Mouse (Mus musculus) neural tube, embryonic 11.5 days (tissue): Measurements from ENCODE around the gene Sgsm2. TPM values are rescaled to one million over a fixed set of nuclear protein-coding genes. Genes with fewer than 3 reads are reported as not detected.
A peak's percentile ranks its signal among the peaks of the same experiment; 100 is the strongest.

Source experiments
- ATAC-seq: fragments of 200-750 bp; cut with Nextera tagmentation; 2 replicates; pipeline ENCODE4 v1.8.0; 2017; ENCODE audit warnings: moderate number of reproducible peaks, mild to moderate bottlenecking, moderate TSS enrichment, moderate library complexity; ENCODE audit not compliant: insufficient read depth, low FRiP score, low TSS enrichment
- DNase-seq: peaks from one replicate; pipeline ENCODE4 v3.0.0-alpha.2; 2015; ENCODE audit warnings: low spot score
- H3K27ac ChIP-seq: fragments of 300-500 bp; sonication (generic); 2 replicates; pipeline ENCODE4 v1.5.1; 2014; ENCODE audit warnings: low read depth, mild to moderate bottlenecking, low read length
- H3K27me3 ChIP-seq: fragments of 300-500 bp; sonication (generic); 2 replicates; pipeline ENCODE4 v1.6.1; 2014; ENCODE audit warnings: mild to moderate bottlenecking, low read length, mixed read lengths; ENCODE audit not compliant: control insufficient read depth, insufficient read depth
- H3K36me3 ChIP-seq: fragments of 300-500 bp; sonication (generic); 2 replicates; pipeline ENCODE4 v1.6.1; 2014; ENCODE audit warnings: mild to moderate bottlenecking, low read length, moderate library complexity, mixed read lengths; ENCODE audit not compliant: control insufficient read depth, insufficient read depth
- H3K4me1 ChIP-seq: fragments of 300-500 bp; sonication (generic); 2 replicates; pipeline ENCODE4 v1.6.1; 2014; ENCODE audit warnings: low read length, mixed read lengths; ENCODE audit not compliant: control insufficient read depth, insufficient read depth
- H3K4me2 ChIP-seq: fragments of 300-500 bp; sonication (generic); 2 replicates; pipeline ENCODE4 v1.6.1; 2014; ENCODE audit warnings: low read depth, mild to moderate bottlenecking, moderate library complexity
- H3K4me3 ChIP-seq: fragments of 300-500 bp; sonication (generic); 2 replicates; pipeline ENCODE4 v1.5.1; 2014; ENCODE audit warnings: low read depth, low read length
- H3K9ac ChIP-seq: fragments of 300-500 bp; sonication (generic); 2 replicates; pipeline ENCODE4 v1.6.1; 2014; ENCODE audit warnings: mild to moderate bottlenecking, low read length
- H3K9me3 ChIP-seq: fragments of 300-500 bp; sonication (generic); 2 replicates; pipeline ENCODE4 v1.6.1; 2016; ENCODE audit warnings: low read length; ENCODE audit not compliant: control insufficient read depth
- WGBS: fragments of 180-500 bp; shearing (Covaris S2); extraction: QIAGEN DNeasy Blood & Tissue Kit; methylation state at CpG from one replicate; pipeline ENCODE4 v1.1.7; 2014; 5-methylcytosine and 5-hydroxymethylcytosine counted together
- polyA plus RNA-seq: library from polyadenylated mRNA; unstranded; fragments of >200 nt; fragmentation: Nextera tagmentation; extraction: Ambion mirVana; gene quantifications from 2 replicates; pipeline ENCODE4 v1.2.1, GENCODE M21; 2014

The Sgsm2 gene
- polyA plus RNA-seq, 1 experiment from 2014 or later = 7.9 TPM

DNA sequence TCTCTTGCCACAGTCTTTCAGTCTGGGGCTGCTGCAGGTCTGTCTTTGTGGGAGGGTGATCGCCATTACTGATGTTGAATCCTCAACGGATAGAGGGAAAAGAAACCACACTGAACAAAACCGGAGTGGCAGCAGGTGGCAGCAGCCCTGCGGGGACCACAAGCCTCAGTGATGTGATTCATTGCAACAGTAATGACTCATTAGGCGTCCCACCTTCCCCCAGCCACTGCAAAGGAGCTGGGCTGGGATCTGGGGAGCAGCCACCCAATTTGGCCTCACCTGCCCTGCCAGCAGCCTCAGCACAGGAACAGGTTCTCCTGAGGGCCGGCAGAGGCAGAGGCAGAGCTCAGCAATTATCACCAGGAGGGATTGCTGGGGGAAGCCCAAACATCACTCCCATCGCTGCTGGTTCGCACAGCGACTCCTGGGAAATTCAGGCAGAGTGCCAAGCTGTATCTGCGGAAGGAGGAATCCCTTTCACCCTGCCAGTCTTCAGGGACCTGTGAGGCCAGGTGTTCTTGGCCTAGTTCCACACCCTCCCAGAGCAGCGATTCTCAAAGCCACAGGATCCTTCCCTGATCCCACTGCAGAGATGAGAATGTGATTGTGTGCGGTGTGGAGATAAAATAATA, 25.8 kb downstream of the Sgsm2 start:
- WGBS = 32% methylated on average over 12 of the region's 12 CpGs
- DNase-seq = no peak
- Histone ChIP-seq H3K36me3 (no peaks in the 10 kb centered on the region), H3K4me2 (no peak overlapping the region), H3K4me3 (no peak overlapping the region), H3K9ac (no peak overlapping the region), H3K27ac (no peak overlapping the region), H3K9me3 (no peaks in the 10 kb centered on the region), H3K27me3 (no peaks in the 10 kb centered on the region), H3K4me1 (peaks cover under 1% of the 10 kb centered on the region)
- no peak for ATAC-seq

DNA sequence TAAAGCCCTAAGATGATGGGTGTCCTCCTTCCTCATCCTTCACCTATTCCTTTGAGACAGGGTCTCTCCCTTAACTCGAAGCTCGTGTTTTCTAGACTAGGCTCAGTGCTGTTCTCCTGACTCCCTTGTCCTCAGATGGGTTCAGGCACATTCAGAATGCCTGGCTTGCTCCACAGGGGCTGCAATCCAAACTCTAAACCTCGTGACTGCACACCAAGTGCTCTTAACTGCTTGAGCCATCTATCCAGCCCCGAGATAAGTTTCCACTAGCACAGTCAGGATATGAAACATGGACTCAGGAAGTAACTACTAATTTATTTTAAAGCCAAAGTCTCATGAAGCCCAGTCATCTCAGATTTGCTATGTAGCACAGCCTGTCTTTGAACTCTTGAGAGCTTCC, 26.3 kb downstream of the Sgsm2 start:
- ATAC-seq (no peak), DNase-seq (no peak)
- no peaks in the 10 kb centered on the region for H3K9me3 ChIP-seq
- H3K27ac ChIP-seq = no peak overlapping the region
- H3K4me3 ChIP-seq = no peak overlapping the region
- WGBS = 77% methylated on average over 4 of the region's 4 CpGs
- H3K9ac ChIP-seq = no peak overlapping the region
- H3K4me2 ChIP-seq = no peak overlapping the region
- H3K27me3 ChIP-seq = no peaks in the 10 kb centered on the region
- H3K36me3 ChIP-seq = no peaks in the 10 kb centered on the region
- no peaks in the 10 kb centered on the region; the same call in 1 of the 2 replicates for H3K4me1 ChIP-seq

DNA sequence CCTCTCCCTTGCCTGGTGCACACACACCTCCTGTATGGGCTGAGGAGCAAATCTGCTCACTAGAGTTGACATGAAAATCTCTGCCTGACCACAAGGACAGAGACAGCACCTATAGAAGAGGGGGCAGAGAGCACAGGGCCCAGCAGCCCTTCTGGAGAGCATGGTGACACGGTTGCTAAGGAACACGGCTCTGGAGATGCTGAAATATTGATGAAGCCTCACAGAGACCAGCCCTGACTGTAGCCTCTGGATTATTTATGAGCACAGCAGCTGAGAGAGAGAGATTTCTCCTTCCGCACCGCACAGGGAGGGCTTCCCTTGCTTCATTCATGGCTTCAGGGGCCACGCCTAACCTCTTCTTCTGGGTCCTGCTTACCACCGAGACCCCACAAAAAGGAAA, 27.3 kb downstream of the Sgsm2 start:
- WGBS = 74% methylated on average over 6 of the region's 6 CpGs
- DNase-seq (peak; percentile 23), ATAC-seq (0 out of 2 replicates have a peak, but pooled peaks have one; percentile 20)
- Histone ChIP-seq H3K27me3 (no peaks in the 10 kb centered on the region), H3K36me3 (no peaks in the 10 kb centered on the region), H3K4me1 (no peaks in the 10 kb centered on the region; the same call in 1 of the 2 replicates), H3K9ac (no peak overlapping the region), H3K9me3 (no peaks in the 10 kb centered on the region), H3K4me3 (no peak overlapping the region), H3K27ac (peak overlapping the region; percentile 67), H3K4me2 (0 out of 2 replicates have a peak overlapping the region, but pooled peaks have one; percentile 7)

DNA sequence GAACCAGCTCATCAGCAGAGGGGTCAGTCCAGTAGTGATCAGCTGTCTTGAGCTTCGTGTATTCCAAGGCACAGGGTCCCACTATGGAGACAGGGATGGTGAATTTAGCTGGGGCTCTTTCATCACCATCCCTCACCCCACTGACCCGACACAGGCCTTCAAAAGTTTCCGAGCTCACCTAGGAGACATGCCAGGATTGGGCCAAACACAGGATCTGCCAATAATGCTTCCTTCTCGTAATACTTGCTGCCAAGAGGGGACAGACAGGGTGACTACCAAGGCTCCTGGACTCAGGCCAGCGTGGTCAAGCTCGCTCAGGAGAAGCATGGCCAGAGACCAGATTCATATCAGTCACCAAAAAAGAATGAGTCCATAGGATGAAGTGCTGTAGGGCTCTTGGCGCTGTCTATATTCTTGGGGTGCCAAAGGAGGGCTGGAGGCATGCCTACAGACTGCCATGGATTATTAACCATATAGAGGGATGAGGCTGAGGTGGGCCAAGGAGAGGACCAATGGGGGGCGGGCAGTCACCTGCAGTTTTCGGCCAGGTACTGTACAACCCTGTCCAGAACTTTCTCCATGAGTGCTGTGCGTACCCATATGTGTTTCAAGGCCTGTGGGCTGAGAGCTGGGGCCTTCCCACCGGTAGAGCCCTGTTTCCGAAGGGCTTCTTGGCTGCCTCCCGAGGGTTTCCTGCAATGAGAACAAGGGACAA, 28.7 kb downstream of the Sgsm2 start:
- Histone ChIP-seq H3K4me1 (no peaks in the 10 kb centered on the region; the same call in 1 of the 2 replicates), H3K36me3 (no peaks in the 10 kb centered on the region), H3K4me3 (no peak overlapping the region), H3K4me2 (no peak overlapping the region), H3K9me3 (no peaks in the 10 kb centered on the region), H3K9ac (no peak overlapping the region), H3K27me3 (no peaks in the 10 kb centered on the region), H3K27ac (no peak overlapping the region)
- DNase-seq (no peak), ATAC-seq (no peak)
- 90% methylated on average over 13 of the region's 13 CpGs for WGBS

DNA sequence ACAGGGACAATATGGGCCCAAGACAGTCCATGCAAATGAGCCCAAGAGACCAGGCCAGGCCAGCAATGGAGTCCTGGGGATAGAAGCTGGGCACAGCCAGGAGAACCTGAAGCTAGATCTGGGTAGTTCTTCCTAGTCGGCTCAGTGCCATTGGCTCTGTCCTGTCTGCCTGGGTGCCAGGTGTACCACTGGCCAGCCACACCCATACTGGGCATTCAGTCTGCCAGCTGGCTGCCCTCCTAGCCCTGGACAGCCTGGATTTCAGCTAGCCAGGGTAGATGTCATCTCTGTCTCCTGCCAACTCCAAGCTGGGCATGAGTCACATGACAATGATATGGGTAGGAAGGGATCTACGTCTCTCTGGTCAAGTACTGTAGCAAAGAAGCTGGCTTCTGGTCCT, 29.7 kb downstream of the Sgsm2 start:
- no peak overlapping the region for H3K4me3 ChIP-seq
- H3K9ac ChIP-seq = no peak overlapping the region
- no peaks in the 10 kb centered on the region for H3K27me3 ChIP-seq
- 98% methylated on average over 2 of the region's 2 CpGs for WGBS
- H3K36me3 ChIP-seq = no peaks in the 10 kb centered on the region
- H3K4me1 ChIP-seq = no peaks in the 10 kb centered on the region; the same call in 1 of the 2 replicates
- H3K27ac ChIP-seq = no peak overlapping the region
- no peaks in the 10 kb centered on the region for H3K9me3 ChIP-seq
- ATAC-seq (no peak), DNase-seq (no peak)
- no peak overlapping the region for H3K4me2 ChIP-seq

DNA sequence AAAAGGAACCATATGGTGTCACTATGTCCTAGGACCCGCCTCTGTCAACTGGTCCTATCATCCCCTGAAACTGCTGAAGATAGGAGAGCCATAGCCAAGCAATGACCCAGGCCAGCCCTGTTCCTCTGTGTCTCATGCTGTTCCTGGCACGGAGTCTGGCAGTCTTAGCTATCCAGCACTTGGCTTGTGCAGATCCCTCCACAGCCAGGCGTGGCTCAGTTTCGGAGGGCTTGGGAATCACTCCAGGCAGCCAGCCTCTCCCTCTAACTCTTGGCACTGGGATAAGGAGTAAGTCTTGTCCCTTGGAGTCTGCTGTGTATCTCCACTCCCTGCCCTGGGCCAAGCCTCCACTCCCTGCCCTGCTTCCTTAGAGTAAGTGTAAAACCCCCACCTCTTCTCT, 30.2 kb downstream of the Sgsm2 start:
- ATAC-seq (no peak), DNase-seq (no peak)
- WGBS = 86% methylated on average over 4 of the region's 4 CpGs
- Histone ChIP-seq H3K27ac (no peak overlapping the region), H3K4me1 (no peaks in the 10 kb centered on the region; the same call in 1 of the 2 replicates), H3K4me2 (no peak overlapping the region), H3K36me3 (no peaks in the 10 kb centered on the region), H3K9ac (no peak overlapping the region), H3K9me3 (no peaks in the 10 kb centered on the region), H3K4me3 (no peak overlapping the region), H3K27me3 (no peaks in the 10 kb centered on the region)

DNA sequence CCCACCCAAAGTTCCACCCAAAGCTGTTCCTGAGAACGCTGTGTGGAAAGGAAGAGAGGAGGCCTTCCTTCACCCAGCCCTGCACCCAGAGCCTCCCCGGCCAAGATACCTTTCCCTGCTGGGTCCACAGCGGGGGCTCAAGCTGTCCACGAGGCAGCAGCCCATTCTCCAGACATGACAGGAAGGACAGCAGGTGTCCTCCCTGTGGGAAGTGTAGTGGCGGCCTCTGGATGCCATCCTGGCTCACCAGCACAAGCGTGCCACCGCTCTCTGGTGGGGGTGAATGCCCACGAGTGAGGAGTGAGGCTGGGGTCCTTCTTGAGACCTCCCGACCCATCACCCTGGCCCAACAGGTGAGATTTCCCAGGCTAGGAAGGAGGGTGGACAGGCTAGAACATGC, 31.6 kb downstream of the Sgsm2 start:
- Histone ChIP-seq H3K27ac (no peak overlapping the region), H3K4me3 (no peak overlapping the region), H3K36me3 (no peaks in the 10 kb centered on the region; the same call in 1 of the 2 replicates), H3K4me1 (no peaks in the 10 kb centered on the region; the same call in 1 of the 2 replicates), H3K27me3 (no peaks in the 10 kb centered on the region), H3K9me3 (no peaks in the 10 kb centered on the region), H3K4me2 (no peak overlapping the region), H3K9ac (no peak overlapping the region)
- DNase-seq = no peak
- WGBS = 77% methylated on average over 9 of the region's 9 CpGs
- no peak for ATAC-seq

DNA sequence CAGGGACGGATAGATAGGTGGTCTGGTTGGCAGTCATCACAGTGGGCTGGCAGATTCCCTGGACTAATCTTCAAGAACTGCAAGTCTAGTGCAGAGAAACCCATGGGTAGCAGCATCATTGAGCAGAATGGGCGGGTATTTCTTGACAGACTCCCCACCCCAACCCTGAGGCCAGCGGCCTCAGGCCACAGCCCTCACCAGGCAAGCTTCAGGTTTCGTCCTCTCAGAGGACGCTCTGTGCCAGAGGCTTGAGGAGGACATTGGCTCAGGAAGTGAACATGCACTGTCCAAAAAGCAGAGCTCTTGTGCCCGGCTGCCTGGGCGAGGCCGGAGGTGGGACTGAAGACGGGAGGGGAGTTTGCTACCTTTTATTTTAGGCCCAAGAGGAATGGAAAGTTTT, 32.4 kb downstream of the Sgsm2 start:
- 91% methylated on average over 9 of the region's 9 CpGs for WGBS
- ATAC-seq = no peak

DNA sequence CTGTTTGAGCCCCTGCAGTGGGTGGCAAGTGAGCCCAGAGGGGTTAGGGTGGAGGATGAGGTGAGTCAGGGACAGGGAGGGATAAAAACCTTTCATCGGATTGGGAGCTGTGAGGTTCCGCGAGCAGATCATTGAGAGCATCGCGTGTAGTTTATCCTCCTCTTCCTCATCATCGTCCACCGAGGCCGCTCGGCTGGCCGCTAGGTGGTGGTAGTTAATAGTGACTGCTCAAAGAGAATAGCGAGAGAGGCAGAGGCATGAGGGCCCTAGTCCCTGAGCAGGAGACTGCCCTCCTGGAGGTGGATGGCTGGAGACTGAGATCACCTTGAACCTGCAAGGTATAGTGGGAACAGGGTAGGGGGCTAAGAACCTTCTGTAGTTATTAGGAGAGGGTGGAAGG, 33.4 kb downstream of the Sgsm2 start:
- WGBS = 25% methylated on average over 11 of the region's 11 CpGs
- DNase-seq (peak; percentile 50), ATAC-seq (no peak)
- H3K9me3 ChIP-seq = no peaks in the 10 kb centered on the region
- no peak overlapping the region for H3K9ac ChIP-seq
- H3K4me2 ChIP-seq = no peak overlapping the region
- no peaks in the 10 kb centered on the region; the same call in 1 of the 2 replicates for H3K36me3 ChIP-seq
- no peaks in the 10 kb centered on the region for H3K27me3 ChIP-seq
- H3K4me1 ChIP-seq = no peaks in the 10 kb centered on the region
- no peak overlapping the region for H3K4me3 ChIP-seq
- H3K27ac ChIP-seq = no peak overlapping the region

More for the DNA sequence above, 32.4 kb downstream of the Sgsm2 start:
- H3K27ac ChIP-seq = no peak overlapping the region
- H3K4me2 ChIP-seq = no peak overlapping the region
- DNase-seq = no peak
- no peaks in the 10 kb centered on the region for H3K27me3 ChIP-seq
- H3K4me3 ChIP-seq = no peak overlapping the region
- H3K4me1 ChIP-seq = no peaks in the 10 kb centered on the region
- no peaks in the 10 kb centered on the region; the same call in 1 of the 2 replicates for H3K36me3 ChIP-seq
- H3K9ac ChIP-seq = no peak overlapping the region
- no peaks in the 10 kb centered on the region for H3K9me3 ChIP-seq
